Mouse (Mus musculus) forebrain, embryonic 12.5 days (tissue): ENCODE measurements around the gene Kif18b. TPM values are rescaled to one million over a fixed set of nuclear protein-coding genes. Genes with fewer than 3 reads are reported as not detected.

Experiments used
- ATAC-seq: fragments of 200-750 bp; cut with Nextera tagmentation; 2 replicates; pipeline ENCODE4 v1.8.0; 2017; ENCODE audit warnings: moderate TSS enrichment; ENCODE audit not compliant: low FRiP score
- H3K27ac ChIP-seq: fragments of 300-500 bp; sonication (generic); 2 replicates; pipeline ENCODE4 v1.5.1; 2016; ENCODE audit warnings: mild to moderate bottlenecking
- H3K27me3 ChIP-seq: fragments of 300-500 bp; sonication (generic); 2 replicates; pipeline ENCODE4 v1.6.1; 2016; ENCODE audit warnings: mild to moderate bottlenecking
- H3K36me3 ChIP-seq: fragments of 300-500 bp; sonication (generic); replicated peaks from 2 replicates; pipeline ENCODE4 v1.6.1; 2016; ENCODE audit warnings: mild to moderate bottlenecking
- H3K4me1 ChIP-seq: fragments of 300-500 bp; sonication (generic); 2 replicates; pipeline ENCODE4 v1.6.1; 2016
- H3K4me2 ChIP-seq: fragments of 300-500 bp; sonication (generic); 2 replicates; pipeline ENCODE4 v1.6.1; 2016; ENCODE audit warnings: mild to moderate bottlenecking, moderate library complexity
- H3K4me3 ChIP-seq: fragments of 300-500 bp; sonication (generic); replicated peaks from 2 replicates; pipeline ENCODE4 v1.5.1; 2016; ENCODE audit warnings: mild to moderate bottlenecking
- H3K9ac ChIP-seq: fragments of 300-500 bp; sonication (generic); 2 replicates; pipeline ENCODE4 v1.6.1; 2016; ENCODE audit warnings: mild to moderate bottlenecking
- H3K9me3 ChIP-seq: fragments of 300-500 bp; sonication (generic); 2 replicates; pipeline ENCODE4 v1.6.1; 2016
- WGBS: fragments of 180-500 bp; shearing (Covaris S2); methylation state at CpG from one replicate; pipeline ENCODE4 v1.1.7; 2016; 5-methylcytosine and 5-hydroxymethylcytosine counted together
- polyA plus RNA-seq: library from polyadenylated mRNA; unstranded; fragments of >200 nt; fragmentation: Nextera tagmentation; extraction: Ambion mirVana; gene quantifications from 2 replicates; pipeline ENCODE4 v1.2.1, GENCODE M21; 2016

Gene Kif18b
- polyA plus RNA-seq, 1 experiment from 2014 or later, result 10.8 TPM

GRCm38 (mm10) chr11:102956962-102957614 is 32.2 kb upstream of the Kif18b start:
- Histone ChIP-seq H3K9ac (no peak overlapping the region; the same call in 1 of the 2 replicates), H3K4me1 (peaks cover 37% of the 10 kb centered on the region), H3K4me2 (no peak overlapping the region), H3K36me3 (no peaks in the 10 kb centered on the region), H3K27ac (peak overlapping the region; percentile 21), H3K9me3 (no peaks in the 10 kb centered on the region), H3K4me3 (no peak overlapping the region), H3K27me3 (peaks cover 12% of the 10 kb centered on the region; the same call in 1 of the 2 replicates)
- no peak for ATAC-seq
- 65% methylated on average over 16 of the region's 16 CpGs for WGBS

GRCm38 (mm10) chr11:102952922-102953321 is 28.0 kb upstream of the Kif18b start:
- no peak overlapping the region for H3K4me3 ChIP-seq
- peaks cover 47% of the 10 kb centered on the region for H3K4me1 ChIP-seq
- no peak overlapping the region for H3K9ac ChIP-seq
- peaks cover 49% of the 10 kb centered on the region for H3K27me3 ChIP-seq
- H3K4me2 ChIP-seq, result peak overlapping the region; percentile 13; the same call in 1 of the 2 replicates
- no peaks in the 10 kb centered on the region for H3K36me3 ChIP-seq
- peak overlapping the region; percentile 56 for H3K27ac ChIP-seq
- 28% methylated on average over 6 of the region's 6 CpGs for WGBS
- H3K9me3 ChIP-seq, result no peaks in the 10 kb centered on the region
- peak; percentile 81 for ATAC-seq

- H3K4me1 ChIP-seq, result peaks cover 58% of the 10 kb centered on the region
- peak overlapping the region; percentile 25; the same call in 1 of the 2 replicates for H3K27ac ChIP-seq
- peak overlapping the region; percentile 46 for H3K4me3 ChIP-seq
- peaks cover 90% of the 10 kb centered on the region for H3K27me3 ChIP-seq
- H3K9me3 ChIP-seq, result no peaks in the 10 kb centered on the region
- peak overlapping the region; percentile 62 for H3K9ac ChIP-seq
- peak overlapping the region; percentile 75 for H3K4me2 ChIP-seq
- no peak for ATAC-seq
- WGBS, result 1% methylated on average over 51 of the region's 51 CpGs
- no peaks in the 10 kb centered on the region for H3K36me3 ChIP-seq
Observed at GRCm38 (mm10) chr11:102948043-102948961, 23.4 kb upstream of the Kif18b start.

- WGBS, result 6% methylated on average over 8 of the region's 8 CpGs
- Histone ChIP-seq H3K9me3 (no peaks in the 10 kb centered on the region), H3K9ac (no peak overlapping the region; the same call in 1 of the 2 replicates), H3K36me3 (no peaks in the 10 kb centered on the region), H3K27me3 (peaks cover 93% of the 10 kb centered on the region), H3K4me2 (peak overlapping the region; percentile 56), H3K27ac (no peak overlapping the region), H3K4me1 (peaks cover 47% of the 10 kb centered on the region), H3K4me3 (peak overlapping the region; percentile 42)
- no peak for ATAC-seq
Observed at GRCm38 (mm10) chr11:102946992-102947343, 22.0 kb upstream of the Kif18b start.

GRCm38 (mm10) chr11:102946265-102946991 is 21.5 kb upstream of the Kif18b start, which contains the start of gene C1ql1:
C1ql1 (minus strand) TSS chr11:102946688.
- ATAC-seq, result peak; percentile 85

GRCm38 (mm10) chr11:102945306-102946264 is 20.7 kb upstream of the Kif18b start:
- Histone ChIP-seq H3K27ac (0 out of 2 replicates have a peak overlapping the region, but pooled peaks have one; percentile 8), H3K27me3 (peaks cover 86% of the 10 kb centered on the region)
- WGBS, result 1% methylated on average over 54 of the region's 54 CpGs

More at GRCm38 (mm10) chr11:102946265-102946991, 21.5 kb upstream of the Kif18b start, which contains the start of gene C1ql1:
- H3K36me3 ChIP-seq, result no peaks in the 10 kb centered on the region
- peak within 1 kb of the TSS; percentile 45 for H3K9ac ChIP-seq
- 0 out of 2 replicates have a peak within 1 kb of the TSS, but pooled peaks have one; percentile 8 for H3K27ac ChIP-seq
- H3K27me3 ChIP-seq, result peaks cover 88% of the 10 kb centered on the region
- peaks cover 47% of the 10 kb centered on the region for H3K4me1 ChIP-seq
- no peaks in the 10 kb centered on the region for H3K9me3 ChIP-seq
- WGBS, result under 1% methylated on average over 55 of the region's 87 CpGs
- peak within 1 kb of the TSS; percentile 42 for H3K4me3 ChIP-seq
- peak within 1 kb of the TSS; percentile 56 for H3K4me2 ChIP-seq

GRCm38 (mm10) chr11:102941236-102941635 is 16.3 kb upstream of the Kif18b start:
- Histone ChIP-seq H3K36me3 (no peaks in the 10 kb centered on the region), H3K9ac (no peak overlapping the region), H3K4me2 (no peak overlapping the region), H3K9me3 (no peaks in the 10 kb centered on the region), H3K4me1 (peaks cover 40% of the 10 kb centered on the region), H3K27me3 (peaks cover 59% of the 10 kb centered on the region), H3K4me3 (no peak overlapping the region), H3K27ac (no peak overlapping the region)
- WGBS, result 75% methylated on average over 6 of the region's 6 CpGs
- ATAC-seq, result no peak

More at GRCm38 (mm10) chr11:102945306-102946264, 20.7 kb upstream of the Kif18b start:
- peak overlapping the region; percentile 56 for H3K4me2 ChIP-seq
- no peaks in the 10 kb centered on the region for H3K36me3 ChIP-seq
- H3K9me3 ChIP-seq, result no peaks in the 10 kb centered on the region
- H3K4me1 ChIP-seq, result peaks cover 47% of the 10 kb centered on the region
- peak overlapping the region; percentile 42 for H3K4me3 ChIP-seq
- no peak for ATAC-seq
- H3K9ac ChIP-seq, result peak overlapping the region; percentile 45

- Histone ChIP-seq H3K27me3 (peaks cover 43% of the 10 kb centered on the region), H3K4me1 (peaks cover 27% of the 10 kb centered on the region), H3K4me2 (no peak overlapping the region; the same call in 1 of the 2 replicates), H3K9ac (no peak overlapping the region), H3K9me3 (no peaks in the 10 kb centered on the region), H3K4me3 (no peak overlapping the region), H3K27ac (no peak overlapping the region), H3K36me3 (no peaks in the 10 kb centered on the region)
- no peak for ATAC-seq
- 53% methylated on average over 13 of the region's 13 CpGs for WGBS
Observed at GRCm38 (mm10) chr11:102939024-102939675, 14.2 kb upstream of the Kif18b start.

- ATAC-seq, result peak; percentile 46; the same call in 1 of the 2 replicates
- WGBS, result 59% methylated on average over 3 of the region's 3 CpGs
- Histone ChIP-seq H3K36me3 (no peaks in the 10 kb centered on the region), H3K9me3 (no peaks in the 10 kb centered on the region), H3K4me1 (peaks cover 27% of the 10 kb centered on the region), H3K9ac (no peak overlapping the region), H3K4me3 (no peak overlapping the region), H3K4me2 (no peak overlapping the region), H3K27me3 (peaks cover 30% of the 10 kb centered on the region), H3K27ac (no peak overlapping the region)
Observed at GRCm38 (mm10) chr11:102937529-102938182, 12.7 kb upstream of the Kif18b start.

- no peaks in the 10 kb centered on the region for H3K36me3 ChIP-seq
- peaks cover 27% of the 10 kb centered on the region for H3K4me1 ChIP-seq
- no peak overlapping the region for H3K4me3 ChIP-seq
- 0 out of 2 replicates have a peak, but pooled peaks have one; percentile 11 for ATAC-seq
- no peak overlapping the region for H3K27ac ChIP-seq
- H3K9ac ChIP-seq, result no peak overlapping the region
- no peaks in the 10 kb centered on the region for H3K9me3 ChIP-seq
- WGBS, result 32% methylated on average over 4 of the region's 4 CpGs
- peaks cover 27% of the 10 kb centered on the region; the same call in 1 of the 2 replicates for H3K27me3 ChIP-seq
- no peak overlapping the region for H3K4me2 ChIP-seq
Observed at GRCm38 (mm10) chr11:102936272-102936671, 11.3 kb upstream of the Kif18b start.
